Mouse (Mus musculus) T-helper 1 cell (primary cell): ENCODE measurements around the gene 2310034G01Rik.

Experiments
- in situ Hi-C: fragments of 300-600 bp; cut with MboI, MseI; formaldehyde crosslinking; loops from one replicate; pipeline ENCODE4 v1.15.1; 2025; ENCODE audit warnings: high pct_unique_total_duplicates

2310034G01Rik gene

DNA sequence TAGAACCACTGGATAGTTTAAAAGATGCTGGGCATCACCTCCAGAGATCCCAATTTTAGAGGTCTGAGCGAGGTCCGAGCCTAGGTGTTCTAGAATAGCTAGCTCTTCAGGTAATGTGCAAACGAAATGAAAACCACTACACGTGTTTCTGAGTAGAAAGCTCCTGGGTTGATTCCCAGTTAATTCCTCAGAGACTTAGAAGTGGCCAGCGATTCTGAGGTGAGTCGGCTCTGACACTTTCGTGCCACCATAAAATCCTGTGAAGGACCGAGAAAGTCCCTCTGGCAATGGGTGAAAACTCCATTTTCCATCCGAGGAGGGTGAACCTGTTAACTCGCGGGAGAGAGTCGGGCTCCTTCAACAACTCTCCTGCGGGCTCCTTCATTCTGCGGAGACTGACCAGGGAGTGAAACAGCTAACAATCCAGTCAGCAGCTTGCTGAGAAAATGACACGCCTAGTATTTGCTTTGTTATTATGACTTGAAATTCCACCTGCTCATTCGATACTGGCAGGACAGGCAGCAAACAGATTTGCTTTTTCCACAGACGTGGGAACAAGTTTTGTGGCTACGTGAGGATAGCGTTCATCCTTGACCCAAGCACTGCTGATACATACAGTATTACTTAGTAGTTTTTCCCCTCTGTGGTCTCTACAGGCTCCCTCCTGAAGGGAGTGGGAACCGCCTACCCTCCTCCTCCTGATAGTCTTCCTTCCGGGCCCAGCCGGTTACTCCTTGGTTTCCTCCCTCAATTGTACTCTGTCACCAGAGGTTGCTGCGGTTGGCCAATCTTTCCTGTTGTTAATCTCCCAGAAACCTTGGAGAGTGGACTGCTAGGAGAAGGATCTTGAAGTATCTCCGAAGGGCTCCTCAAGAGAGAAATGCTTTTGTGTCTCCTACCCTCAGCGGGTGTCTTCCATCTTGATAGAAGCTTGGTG, 7.5 kb upstream of the 2310034G01Rik start:
- in situ Hi-C loops = no loop called here

DNA sequence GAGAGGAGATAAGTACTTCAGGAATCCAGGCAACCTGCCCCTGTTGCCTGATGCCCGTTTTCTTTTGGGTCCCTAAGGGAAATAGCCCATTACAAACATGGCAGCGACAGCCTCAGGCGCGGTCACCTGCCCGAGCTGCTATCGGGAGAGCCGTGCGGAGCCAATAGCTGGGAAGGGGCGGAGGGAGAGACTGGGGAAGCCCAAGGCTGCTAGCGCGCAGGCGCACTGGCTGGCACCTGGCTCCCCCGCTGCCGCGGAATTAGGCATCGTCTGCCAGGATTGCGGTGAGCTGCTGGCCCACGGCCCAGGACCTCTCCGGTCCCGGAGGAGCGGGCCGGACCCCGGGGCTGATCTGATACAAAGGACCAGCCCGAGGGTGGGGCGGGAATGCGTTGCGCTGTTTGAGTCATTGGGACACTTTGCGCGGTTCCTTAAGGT, 6.6 kb upstream of the 2310034G01Rik start:
- in situ Hi-C loops = no loop called here

DNA sequence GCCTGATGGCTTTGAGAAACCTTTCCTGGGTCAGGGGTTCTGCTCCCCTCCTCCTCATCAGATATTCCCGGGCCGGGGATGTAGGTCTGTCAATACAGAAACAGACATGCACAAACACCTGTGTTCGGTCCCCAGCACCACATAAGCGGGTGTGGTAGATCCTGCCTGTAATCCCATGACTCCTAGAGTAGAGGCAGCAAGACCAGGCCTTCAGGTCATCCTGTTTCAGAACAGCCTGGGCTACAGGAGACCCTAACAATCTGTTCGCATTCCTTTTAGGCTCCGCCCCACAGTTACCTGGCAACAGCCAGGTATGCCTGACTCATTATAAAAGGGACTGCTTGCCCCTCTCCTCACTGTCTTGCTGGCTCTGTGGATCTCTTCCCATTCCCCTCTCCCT, 552 bp downstream of the 2310034G01Rik start:
- in situ Hi-C loops = no loop called here

DNA sequence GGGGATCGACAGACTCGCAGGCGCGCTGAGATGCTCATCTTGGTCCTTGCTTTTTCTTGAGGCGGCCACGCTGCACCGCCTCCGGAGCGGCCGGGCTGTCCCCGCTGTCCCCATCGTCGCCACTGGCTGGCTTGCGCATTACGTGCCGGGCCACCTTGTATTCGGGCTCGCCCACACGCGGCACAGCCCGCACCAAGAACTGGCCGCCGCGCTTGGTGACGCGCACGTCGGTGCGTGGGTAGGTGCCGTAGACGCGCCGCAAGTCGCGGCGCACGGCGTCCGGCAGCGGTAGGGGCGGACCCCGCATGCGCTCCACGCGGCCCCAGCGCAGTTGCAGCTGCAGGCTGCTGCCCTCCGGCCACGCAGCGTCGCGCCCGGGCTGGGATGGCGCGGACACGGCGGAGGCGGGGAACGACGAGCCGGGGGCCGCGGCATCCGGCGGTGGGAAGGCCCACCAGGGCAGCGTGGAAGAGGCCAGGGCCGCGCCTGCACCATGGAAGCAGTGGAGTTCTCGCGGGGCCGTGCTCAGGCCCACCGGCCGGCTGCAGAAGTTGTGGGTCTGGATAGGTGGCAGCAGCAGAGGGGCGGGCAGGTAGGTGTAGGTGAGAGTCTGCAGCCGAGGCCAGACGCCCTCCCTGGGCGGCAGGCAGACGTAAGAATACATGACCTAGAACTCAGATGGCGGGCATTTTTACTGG, 1.2 kb downstream of the 2310034G01Rik start:
- in situ Hi-C loops = no loop called here

DNA sequence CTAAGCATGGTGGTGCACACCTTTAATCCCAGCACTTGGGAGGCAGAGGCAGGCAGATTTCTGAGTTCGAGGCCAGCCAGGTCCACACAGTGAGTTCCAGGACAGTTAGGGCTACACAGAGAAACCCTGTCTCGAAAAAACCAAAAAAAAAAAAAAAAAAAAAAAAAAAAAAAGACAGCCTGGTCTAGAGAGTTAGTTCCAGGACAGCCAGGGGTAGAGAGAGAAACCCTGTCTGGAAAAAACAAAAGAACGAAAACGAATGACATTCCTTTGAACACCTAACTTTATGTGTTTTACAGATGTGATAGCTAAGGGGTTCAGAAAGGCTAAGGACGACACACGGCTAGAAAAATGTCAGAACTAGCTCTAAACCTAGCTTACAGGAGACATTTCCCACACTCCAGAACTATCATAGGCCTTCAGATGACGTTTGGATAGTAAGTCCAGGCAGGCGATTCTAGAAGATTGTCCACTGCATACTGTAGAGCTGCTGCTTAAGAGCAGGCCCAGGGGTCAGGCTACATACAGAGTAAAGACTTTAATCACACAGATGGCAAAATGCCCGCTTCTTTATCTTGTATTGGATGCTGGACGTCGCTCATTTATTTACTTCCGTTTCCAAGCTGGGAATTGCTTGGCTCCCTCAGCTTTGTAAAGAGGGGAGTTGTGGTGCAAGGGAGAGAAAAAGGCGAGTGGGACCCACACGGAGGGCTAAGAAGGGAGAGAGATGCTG, 2.0 kb downstream of the 2310034G01Rik start:
- in situ Hi-C loops = no loop called here

DNA sequence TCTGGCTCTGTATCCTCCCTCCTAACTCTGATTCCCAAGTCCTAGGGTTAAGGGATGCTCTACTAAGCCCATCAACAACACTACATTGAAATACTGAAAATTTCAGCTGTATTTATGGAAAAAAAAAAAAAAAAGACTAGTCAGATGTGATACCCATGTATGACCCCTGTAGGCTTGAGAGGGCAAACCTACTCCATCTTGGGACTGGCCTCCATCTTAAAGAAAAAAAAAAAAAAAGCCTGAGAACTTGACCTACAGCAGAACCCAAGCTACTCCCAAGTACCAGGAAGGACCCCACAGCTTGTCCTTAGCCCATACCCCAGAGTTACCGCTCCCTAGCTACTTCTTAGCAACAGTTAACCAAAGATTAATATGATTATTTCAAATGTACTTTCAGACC, 3.0 kb downstream of the 2310034G01Rik start:
- in situ Hi-C loops = no loop called here

GRCm38 (mm10) chr19:46344710-46345419, 5.2 kb downstream of the 2310034G01Rik start:
- in situ Hi-C loops = no loop called here

DNA sequence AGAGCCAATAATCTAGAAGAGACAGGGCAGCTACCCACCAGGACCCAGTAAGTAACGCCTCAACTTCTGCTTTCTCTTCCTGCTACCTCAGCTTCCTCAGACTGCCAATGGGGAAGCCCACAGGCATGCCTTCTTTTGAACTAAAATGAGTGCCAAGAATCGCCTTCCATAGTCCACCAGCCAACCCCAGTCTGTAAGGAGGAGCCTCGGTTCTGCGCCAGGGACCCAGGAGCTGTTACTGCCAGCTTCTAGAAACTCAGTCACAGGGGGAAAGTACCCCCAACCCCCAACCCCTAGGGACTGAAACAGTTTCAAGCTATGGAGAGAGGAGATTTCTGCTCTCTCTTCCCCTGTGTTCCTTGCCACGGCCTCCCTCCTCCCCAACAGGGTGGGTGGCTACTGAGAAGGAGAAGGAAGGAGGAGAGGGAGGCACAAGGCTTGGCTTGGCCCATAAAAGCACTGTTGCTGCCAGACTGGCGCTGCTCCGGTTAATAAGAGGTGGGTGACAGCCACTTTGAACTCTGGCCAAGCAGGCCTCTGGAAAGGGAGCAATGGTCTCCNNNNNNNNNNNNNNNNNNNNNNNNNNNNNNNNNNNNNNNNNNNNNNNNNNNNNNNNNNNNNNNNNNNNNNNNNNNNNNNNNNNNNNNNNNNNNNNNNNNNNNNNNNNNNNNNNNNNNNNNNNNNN, 10.7 kb downstream of the 2310034G01Rik start:
- in situ Hi-C loops = no loop called here

- in situ Hi-C loops = no loop called here
These were observed 11.2 kb downstream of the 2310034G01Rik start for GRCm38 (mm10) chr19:46338942-46339286.

GRCm38 (mm10) chr19:46338331-46338936, 11.7 kb downstream of the 2310034G01Rik start, which contains the start of gene Cuedc2:
Gene Cuedc2, minus strand, starts transcription at chr19:46338702.
- in situ Hi-C loops = no loop called here

DNA sequence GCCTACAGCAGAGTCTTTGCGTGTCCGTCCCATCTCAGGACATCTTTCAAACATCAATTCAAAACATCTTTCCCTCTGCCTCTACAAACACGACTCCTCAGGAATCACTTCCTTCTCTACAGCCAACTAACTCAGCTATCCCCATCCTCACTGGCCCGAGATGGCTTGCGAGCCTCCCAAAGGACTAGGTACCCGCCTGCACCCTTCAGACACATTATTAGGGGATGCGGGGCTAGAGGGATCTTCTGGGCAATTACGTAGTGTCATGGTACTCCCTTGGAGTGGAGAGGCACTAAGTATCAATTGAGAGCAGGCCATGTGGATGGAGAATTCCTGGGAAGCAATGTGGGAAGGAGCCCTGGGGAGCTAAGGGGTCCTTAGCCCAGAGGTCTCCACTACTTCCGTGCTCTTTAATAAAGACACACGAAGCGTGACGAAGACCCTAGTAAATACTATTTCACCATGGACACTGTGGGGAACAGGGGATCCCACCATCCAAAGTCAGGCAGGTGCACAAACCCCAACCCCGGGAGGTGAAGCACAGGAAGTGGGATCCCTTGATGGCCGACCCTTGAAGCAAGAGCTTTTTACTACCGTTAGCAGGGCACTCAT, 12.3 kb downstream of the 2310034G01Rik start:
- in situ Hi-C loops = no loop called here

- in situ Hi-C loops = no loop called here
These were observed 16.2 kb downstream of the 2310034G01Rik start for GRCm38 (mm10) chr19:46333906-46334305.

DNA sequence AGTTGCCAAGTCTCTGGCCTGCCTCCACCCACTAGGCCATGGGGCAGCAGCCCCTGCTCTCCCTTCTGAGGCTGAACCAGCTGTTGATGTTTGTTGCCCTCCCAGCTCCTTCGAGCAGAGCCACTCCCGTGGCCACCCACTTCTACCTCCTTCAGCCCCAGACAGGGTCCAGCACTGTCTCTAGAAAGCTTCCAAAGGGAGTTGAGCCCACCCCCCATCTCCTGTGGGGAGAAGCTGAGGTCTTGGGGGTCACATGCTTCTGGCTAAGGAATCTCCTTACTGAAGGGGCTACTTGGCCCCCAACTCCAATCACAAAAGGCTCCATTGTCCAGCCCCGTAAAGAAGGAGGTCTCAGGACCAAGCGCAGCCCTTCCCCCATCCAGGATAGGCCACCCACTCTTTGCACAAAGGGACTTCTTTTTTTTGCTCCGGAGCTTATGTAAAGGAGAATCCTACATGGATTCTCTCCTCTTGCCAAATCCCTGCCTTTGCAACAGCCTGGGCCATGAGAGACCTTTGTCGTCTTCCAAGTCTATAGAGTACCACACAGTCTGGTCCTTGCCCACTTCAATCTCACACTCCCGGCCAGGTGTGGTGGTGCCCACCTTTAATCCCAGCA, 17.3 kb downstream of the 2310034G01Rik start:
- in situ Hi-C loops = no loop called here

- in situ Hi-C loops = no loop called here
These were observed 18.2 kb downstream of the 2310034G01Rik start for GRCm38 (mm10) chr19:46331936-46332335.

DNA sequence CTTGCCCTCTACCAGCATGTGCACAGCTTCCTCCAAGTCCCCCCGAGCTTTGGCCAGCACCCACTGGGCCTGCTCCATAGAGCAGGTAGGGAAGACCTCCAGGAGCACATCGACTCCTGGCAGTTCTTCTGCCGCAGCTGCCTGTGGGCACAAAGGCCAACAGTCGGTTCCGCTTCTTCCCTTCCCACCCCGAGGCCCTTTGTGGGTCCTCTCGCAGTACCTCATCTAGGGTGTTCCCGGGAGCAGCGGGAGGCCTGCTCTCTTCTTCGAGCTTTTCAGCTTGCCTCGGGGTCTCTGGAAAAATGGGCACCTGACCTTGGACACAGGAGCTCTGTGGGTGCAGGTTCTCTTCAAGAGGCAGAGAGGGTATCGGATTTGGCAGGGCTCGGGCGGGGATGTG, 18.8 kb downstream of the 2310034G01Rik start:
- in situ Hi-C loops = no loop called here

- in situ Hi-C loops = no loop called here
These were observed 19.4 kb downstream of the 2310034G01Rik start for GRCm38 (mm10) chr19:46330696-46331095.

- in situ Hi-C loops = no loop called here
These were observed 20.2 kb downstream of the 2310034G01Rik start for GRCm38 (mm10) chr19:46329951-46330350.

GRCm38 (mm10) chr19:46329031-46329641, 21.0 kb downstream of the 2310034G01Rik start:
- in situ Hi-C loops = no loop called here
